Mouse (Mus musculus): ENCODE results near the gene Gm17349.

Gene Gm17349

DNA sequence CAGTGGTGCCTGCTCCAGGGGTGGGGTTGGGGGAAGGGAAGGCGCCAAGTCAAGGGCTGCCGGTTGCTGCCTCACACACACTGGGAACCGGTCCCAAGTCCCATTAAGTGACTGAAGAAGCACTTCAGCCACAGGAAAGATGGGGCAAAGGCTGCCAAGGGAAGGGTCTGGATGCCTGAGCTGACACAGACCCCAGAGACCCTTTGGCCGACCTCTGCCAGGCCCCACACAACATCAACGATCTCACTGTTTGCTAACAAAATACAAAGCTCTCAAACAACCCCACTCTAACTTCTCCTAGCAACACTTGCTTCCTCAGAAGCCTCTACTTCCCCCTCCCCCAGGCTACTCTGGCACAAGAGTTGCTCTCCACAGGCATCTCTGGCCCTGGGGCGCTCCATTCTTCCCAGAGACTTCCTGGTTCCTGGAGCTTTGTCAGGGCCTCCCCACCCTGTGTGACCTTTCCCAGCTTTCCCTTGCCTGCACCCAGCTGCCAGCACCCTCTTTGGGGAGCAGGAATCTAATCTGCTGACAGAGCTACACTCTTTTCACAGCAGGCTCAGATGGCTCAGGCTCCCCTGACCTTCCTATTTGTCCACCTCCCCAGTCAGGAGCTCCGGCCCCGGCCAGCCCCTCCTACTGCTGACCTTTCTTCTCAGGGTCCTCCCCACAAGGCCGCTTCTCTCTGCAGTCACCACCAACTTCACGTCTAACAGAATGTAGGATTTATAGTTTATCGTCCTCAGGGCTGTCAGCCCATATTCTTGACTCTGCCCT, 18.4 kb upstream of the Gm17349 start:
- CTCF ChIA-PET, result interaction anchor here (0.5 to 5.4 kb wide), 77 partner anchors 7 to 960 kb away, joined by 3 to 131 read pairs (median 6); partner anchors contain the start of genes Gm17349 (in 4 of the 4), Gpd1 (in 2 of the 4), Asic1 (in 1 of the 4) and Lima1 (in 1 of the 4)
- POLR2A ChIA-PET, result interaction anchor here (0.5 to 8.3 kb wide), 70 partner anchors 9 to 809 kb away, joined by 3 to 118 read pairs (median 4); partner anchors contain the start of genes Gm17349 (in 3 of the 4), Lima1 (in 2 of the 4), Smarcd1 (in 2 of the 4) and Asic1 (in 1 of the 4)

DNA sequence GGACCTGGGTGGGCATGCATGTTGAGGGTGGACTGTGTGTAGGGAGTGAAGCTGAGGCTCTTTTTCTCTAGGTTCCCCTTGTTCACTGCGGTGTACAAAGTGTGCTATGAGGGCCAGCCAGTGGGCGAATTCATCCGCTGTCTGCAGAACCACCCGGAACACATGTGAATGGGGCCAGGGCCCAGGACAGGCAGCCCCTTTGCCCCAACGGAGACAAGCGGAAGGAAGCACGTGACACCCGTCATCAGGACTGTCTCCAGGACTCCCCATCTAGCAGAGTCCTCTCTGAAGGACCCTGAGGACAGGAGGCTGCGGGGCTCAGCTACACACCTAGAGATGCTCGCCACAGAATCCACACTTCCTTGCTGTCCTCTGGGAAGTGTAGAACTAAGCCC, 17.8 kb upstream of the Gm17349 start:
- CTCF ChIA-PET, result interaction anchor here (0.5 to 5.4 kb wide), 24 partner anchors 7 to 890 kb away, joined by 3 to 131 read pairs (median 18); partner anchors contain the start of genes Gm17349 (in 3 of the 4), Gpd1 (in 1 of the 4) and Smarcd1 (in 1 of the 4)
- POLR2A ChIA-PET, result interaction anchor here (0.5 to 8.3 kb wide), 23 partner anchors 9 to 1512 kb away, joined by 3 to 118 read pairs (median 8); partner anchors contain the start of genes Gm17349 (in 2 of the 4), Smarcd1 (in 2 of the 4), Asic1 (in 1 of the 4) and Gpd1 (in 1 of the 4)

DNA sequence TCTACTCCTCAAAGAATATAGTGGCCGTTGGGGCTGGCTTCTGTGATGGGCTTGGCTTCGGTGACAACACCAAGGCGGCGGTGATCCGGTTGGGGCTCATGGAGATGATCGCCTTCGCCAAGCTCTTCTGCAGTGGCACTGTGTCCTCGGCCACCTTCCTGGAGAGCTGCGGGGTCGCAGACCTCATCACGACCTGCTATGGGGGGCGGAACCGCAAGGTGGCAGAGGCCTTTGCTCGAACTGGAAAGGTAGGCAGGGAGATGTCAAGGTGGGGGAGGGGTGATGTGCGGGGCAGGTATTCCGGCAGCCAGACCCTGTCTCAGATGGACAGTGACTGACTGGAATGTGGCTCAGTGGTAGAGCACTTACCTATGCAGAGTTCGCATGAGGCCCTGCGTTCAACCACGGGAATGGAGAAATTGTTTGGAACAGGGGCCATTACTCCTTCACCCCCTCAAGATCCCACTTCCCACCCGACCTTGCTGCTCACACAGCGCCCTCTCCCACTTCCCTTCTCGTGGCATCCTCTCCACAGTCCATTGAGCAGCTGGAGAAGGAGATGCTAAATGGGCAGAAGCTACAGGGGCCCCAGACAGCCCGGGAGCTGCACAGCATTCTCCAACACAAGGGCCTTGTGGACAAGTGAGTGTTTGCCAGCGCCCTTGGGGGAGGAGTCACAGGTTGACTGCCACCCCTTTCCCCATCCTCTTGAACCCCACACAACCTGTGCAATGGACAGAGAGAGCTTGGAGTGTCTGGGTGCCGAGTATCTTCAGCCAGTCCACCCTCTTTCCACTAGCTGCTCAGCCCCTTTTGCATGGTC, 16.8 kb upstream of the Gm17349 start:
- POLR2A ChIA-PET, result interaction anchor here in 3 of 4 experiments (0.6 to 8.3 kb wide), 9 partner anchors 8 to 1513 kb away, joined by 3 to 118 read pairs (median 29); partner anchors contain the start of genes Gm17349 (in 2 of the 3), Smarcd1 (in 2 of the 3), Gpd1 (in 1 of the 3) and Racgap1 (in 1 of the 3)
- CTCF ChIA-PET, result interaction anchor here in 3 of 4 experiments (1.0 to 5.4 kb wide), 7 partner anchors 8 to 185 kb away, joined by 3 to 131 read pairs (median 34); partner anchors contain the start of genes Gm17349 (in 1 of the 3) and Gpd1 (in 1 of the 3)

DNA sequence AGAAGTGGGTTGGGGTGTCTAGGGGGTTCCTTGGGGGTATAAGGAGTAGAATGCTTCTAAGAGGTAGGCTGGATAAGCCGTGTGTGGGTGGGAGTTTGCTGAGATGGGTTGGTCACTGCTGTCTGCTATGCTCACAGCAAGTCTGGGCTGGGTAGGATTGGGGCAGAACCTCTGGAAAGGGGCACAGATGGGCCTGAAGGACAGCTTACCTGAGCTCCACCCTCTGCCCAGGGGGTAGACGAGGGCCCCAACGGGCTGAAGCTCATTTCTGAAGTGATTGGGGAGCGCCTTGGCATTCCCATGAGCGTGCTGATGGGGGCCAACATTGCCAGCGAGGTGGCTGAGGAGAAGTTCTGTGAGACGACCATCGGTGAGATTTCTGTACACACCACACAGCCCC, 14.6 kb upstream of the Gm17349 start:
- POLR2A ChIA-PET, result interaction anchor here in 2 of 4 experiments (0.6 to 10.6 kb wide), 12 partner anchors 8 to 427 kb away, joined by 3 to 118 read pairs (median 4); partner anchors contain the start of genes Gm17349 (in 2 of the 2) and Smarcd1 (in 2 of the 2)
- CTCF ChIA-PET, result interaction anchor here (0.6 to 3.1 kb wide), 6 partner anchors 15 to 751 kb away, joined by 3 to 12 read pairs (median 4); partner anchors contain the start of gene Gm17349 (in 1 of the 4)

DNA sequence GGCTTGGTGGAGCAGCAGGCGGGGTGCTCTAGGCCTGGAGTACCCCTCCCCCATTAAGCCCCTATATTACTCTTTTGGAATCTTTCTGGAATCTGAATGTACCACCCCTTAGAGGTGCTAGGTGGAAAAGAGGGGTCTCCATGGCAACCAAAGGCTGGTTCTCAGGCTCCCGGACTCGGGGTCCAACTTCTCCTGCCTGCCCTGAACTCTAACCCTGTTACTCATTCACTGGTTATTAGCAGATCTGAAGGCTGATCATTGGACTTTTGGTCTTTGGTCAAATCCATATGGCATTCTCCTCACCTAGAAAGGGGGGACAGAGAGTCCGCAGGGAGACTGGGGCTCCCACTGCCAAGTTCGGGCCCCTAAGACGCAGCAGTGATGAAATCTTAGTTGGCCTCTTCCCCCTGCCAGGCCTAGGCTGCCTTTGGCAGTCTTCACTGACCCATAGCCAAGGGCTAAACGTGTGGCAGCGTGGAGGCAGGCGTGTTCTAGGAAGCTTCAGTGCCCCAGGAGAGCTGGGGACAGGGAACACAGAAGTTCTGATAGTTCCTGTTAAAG, 13.3 kb upstream of the Gm17349 start:
- POLR2A ChIA-PET, result interaction anchor here in 2 of 4 experiments (0.5 to 10.6 kb wide), 6 partner anchors 8 to 303 kb away, joined by 3 to 118 read pairs (median 6); partner anchors contain the start of genes Gm17349 (in 2 of the 2) and Smarcd1 (in 2 of the 2)
- CTCF ChIA-PET, result interaction anchor here in 3 of 4 experiments (0.6 to 3.1 kb wide), 5 partner anchors 12 to 40 kb away, joined by 3 to 12 read pairs (median 3); partner anchors contain the start of gene Gm17349 (in 1 of the 3)

DNA sequence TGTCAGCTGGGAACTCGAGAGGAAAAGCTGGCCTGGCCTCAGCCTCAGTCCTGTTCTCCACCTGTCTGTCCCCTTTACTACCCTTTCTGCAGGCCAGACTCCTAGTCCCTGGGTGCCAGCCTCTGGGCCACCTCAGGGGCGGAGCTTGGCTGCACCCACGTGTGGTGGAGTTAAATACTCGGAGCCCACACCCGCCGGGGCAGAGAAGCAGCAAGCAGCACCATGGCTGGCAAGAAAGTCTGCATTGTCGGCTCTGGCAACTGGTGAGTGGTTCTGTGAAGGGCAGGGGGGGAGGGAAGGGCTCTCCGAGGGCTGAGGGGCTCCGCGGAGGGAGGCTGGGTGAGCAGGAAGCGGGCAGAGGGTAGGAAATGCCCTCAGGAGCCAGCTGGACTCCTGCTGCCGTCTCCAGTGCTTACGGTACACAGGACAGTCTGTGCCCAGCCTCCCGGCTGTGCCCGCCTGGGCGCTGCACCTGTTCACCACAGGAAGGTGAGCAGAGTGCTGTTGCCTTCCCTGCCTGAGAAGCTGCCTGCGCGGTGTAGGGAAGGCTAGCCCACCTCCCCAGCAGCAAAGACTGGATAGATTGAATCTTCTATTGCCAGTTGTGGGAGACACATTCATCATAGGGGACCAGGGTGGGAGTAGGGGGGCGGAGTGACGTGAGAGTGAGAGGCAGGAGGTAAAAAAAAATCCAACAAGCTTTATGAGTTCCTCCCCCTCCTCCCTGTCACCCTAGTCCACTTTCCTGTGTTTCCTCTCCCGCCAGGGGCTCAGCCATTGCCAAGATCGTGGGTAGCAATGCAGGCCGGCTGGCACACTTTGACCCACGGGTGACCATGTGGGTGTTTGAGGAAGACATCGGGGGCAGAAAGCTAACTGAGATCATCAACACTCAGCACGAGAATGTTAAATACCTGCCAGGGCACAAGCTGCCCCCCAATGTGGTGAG, 12.4 kb upstream of the Gm17349 start, which contains the start of gene Gpd1:
TSS of gene Gpd1 (plus strand) at position 130 of the 949 bp plus-strand sequence.
- ChIA-PET CTCF (interaction anchor here (0.5 to 8.0 kb wide), 14 partner anchors 7 to 966 kb away, joined by 3 to 131 read pairs (median 3); partner anchors contain the start of genes Cox14 (in 2 of the 4) and Gm17349 (in 2 of the 4)), POLR2A (interaction anchor here (0.5 to 10.6 kb wide), 11 partner anchors 7 to 302 kb away, joined by 3 to 90 read pairs (median 5); partner anchors contain the start of genes Gm17349 (in 2 of the 4), Cox14 (in 1 of the 4) and Smarcd1 (in 1 of the 4))

DNA sequence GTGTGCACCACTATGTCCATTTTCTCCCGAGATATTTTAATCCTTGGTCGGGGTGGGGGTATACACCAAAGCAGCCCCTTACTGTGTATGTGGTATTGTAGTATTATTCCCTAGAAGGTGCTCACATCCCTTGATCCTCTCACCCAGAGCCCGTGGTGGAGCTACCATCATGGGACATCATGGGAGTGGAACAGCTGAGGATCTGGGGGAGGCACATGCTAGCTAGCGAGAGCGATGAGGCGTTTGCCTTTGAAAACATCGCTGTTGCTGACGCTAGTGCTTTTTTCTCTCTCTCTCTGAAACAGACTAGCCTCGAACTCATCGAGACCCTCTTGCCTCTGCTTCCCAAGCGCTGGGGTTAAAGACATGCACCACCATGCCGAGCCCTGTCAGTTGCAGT, 11.5 kb upstream of the Gm17349 start:
- POLR2A ChIA-PET, result interaction anchor here (0.6 to 10.6 kb wide), 8 partner anchors 7 to 187 kb away, joined by 3 to 95 read pairs (median 27); partner anchors contain the start of genes Cox14 (in 2 of the 4), Gm17349 (in 2 of the 4) and Smarcd1 (in 1 of the 4)
- CTCF ChIA-PET, result interaction anchor here in 3 of 4 experiments (0.7 to 8.0 kb wide), 9 partner anchors 7 to 121 kb away, joined by 3 to 131 read pairs (median 5); partner anchors contain the start of genes Cox14 (in 2 of the 3) and Gm17349 (in 2 of the 3)

DNA sequence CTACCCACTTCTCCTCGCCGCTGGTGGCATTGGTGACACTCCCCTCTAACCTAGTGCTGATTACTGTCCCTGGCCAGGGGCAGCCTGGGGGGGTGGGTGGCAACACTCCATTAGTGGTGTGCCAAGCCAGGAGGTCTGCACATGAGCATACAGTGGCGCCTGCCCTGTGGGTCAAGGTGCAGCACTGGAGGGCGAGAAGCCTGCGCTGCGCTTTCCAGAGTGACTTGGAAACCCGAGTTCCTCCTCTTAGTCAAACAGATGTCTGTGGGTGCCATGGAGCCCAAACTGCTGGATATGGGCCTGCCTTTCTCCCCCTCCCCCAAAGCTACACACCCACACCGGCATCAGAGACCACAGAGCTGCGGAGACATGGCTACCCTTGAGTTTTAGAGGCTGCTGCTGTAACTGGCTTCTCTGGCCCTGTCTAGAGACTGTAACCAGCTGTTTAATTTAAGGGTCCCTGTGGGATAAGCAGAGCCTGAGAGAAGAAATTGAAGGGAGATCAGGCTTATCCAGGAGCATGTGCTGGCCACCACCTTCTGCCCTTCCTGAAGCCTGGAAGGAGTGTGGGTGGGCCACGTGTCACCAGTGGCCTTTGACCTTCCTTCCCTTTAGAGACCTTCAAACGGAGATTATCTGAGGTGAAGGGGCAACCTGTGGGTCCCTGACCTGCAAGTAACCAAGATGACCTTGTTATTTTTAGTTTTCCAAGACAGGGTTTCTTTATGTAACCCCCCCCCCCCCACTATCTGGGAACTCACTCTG, 10.9 kb upstream of the Gm17349 start:
- POLR2A ChIA-PET, result interaction anchor here in 3 of 4 experiments (1.0 to 10.6 kb wide), 8 partner anchors 7 to 62 kb away, joined by 3 to 95 read pairs (median 28); partner anchors contain the start of genes Gm17349 (in 3 of the 3), Cox14 (in 2 of the 3) and Smarcd1 (in 1 of the 3)

DNA sequence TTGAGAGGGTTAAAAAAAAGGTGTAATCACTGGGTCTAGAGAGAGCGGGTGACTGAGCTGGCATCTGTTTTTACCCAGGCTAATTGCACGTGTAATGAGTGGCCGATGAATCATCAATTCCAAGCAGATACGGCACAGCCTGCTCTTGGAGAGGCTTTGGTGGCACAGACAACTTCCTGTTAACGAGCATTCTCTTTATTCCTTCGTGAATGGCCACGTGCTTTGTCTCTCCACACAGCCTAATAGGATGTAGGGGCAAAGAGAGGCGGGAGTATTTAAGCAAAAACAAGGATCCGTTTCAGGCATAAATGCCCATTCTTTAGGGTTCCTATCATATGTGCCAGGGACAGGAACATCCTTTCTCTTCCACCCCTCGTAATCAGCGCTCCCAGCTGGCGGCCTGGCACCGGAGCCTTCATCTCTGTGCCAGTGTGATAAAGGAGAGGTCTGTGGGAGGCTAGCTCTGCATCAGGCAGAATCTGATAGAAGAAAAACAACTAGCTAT, 10.1 kb upstream of the Gm17349 start:
- POLR2A ChIA-PET, result interaction anchor here in 3 of 4 experiments (0.9 to 10.6 kb wide), 10 partner anchors 8 to 175 kb away, joined by 3 to 95 read pairs (median 6); partner anchors contain the start of genes Gm17349 (in 3 of the 3), Cox14 (in 2 of the 3) and Smarcd1 (in 1 of the 3)
- CTCF ChIA-PET, result interaction anchor here (0.5 to 8.0 kb wide), 35 partner anchors 9 to 323 kb away, joined by 3 to 131 read pairs (median 4); partner anchors contain the start of genes Cox14 (in 3 of the 4), Gm17349 (in 2 of the 4) and Dip2b (in 1 of the 4)

More for the DNA sequence above, 10.9 kb upstream of the Gm17349 start:
- CTCF ChIA-PET, result interaction anchor here (0.6 to 8.0 kb wide), 20 partner anchors 8 to 322 kb away, joined by 3 to 131 read pairs (median 6); partner anchors contain the start of genes Cox14 (in 3 of the 4), Gm17349 (in 2 of the 4) and Dip2b (in 1 of the 4)

DNA sequence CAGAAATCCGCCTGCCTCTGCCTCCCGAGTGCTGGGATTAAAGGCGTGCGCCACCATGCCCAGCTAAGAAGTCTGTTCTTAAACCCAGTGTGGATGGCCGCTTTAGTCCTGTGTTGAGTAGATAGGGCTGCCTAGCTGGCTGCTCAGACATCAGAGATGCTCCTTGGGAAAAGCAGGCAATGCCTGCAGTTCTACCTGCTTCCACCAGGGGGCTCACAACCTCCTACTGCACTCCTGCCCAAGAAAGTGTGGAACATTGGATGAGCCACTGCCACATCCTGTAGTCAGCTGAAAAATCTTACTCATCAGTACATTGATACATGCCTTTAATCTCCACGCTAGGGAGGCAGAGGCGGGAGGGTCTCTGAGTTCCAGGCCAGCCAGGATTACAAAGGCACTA, 9.6 kb upstream of the Gm17349 start:
- ChIA-PET CTCF (interaction anchor here (0.5 to 8.0 kb wide), 43 partner anchors 9 to 968 kb away, joined by 3 to 131 read pairs (median 4); partner anchors contain the start of genes Cox14 (in 4 of the 4) and Gm17349 (in 2 of the 4)), POLR2A (interaction anchor here (0.5 to 10.6 kb wide), 16 partner anchors 8 to 705 kb away, joined by 3 to 95 read pairs (median 3); partner anchors contain the start of genes Gm17349 (in 4 of the 4), Cox14 (in 3 of the 4) and Smarcd1 (in 1 of the 4))

DNA sequence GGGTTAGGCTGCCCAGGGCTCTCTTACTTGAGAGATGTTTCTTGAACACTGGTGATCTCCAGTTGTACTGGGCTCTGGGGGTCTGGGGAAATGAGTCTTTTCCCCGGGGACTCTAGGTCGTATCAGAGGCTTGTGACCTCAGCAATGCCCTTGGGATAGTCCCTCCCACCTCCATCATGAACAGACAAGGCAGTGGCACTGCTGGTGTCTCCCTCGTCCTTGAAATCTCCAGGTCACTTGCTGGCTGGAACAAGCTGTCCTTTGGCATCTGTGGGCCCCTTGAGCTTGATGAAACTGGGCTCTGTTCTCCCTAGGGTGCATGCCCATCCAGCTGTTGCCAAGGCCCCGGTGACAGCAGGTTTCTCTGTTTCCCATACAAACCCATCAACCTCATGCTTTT, 8.9 kb upstream of the Gm17349 start:
- CTCF ChIA-PET, result interaction anchor here (0.5 to 8.0 kb wide), 39 partner anchors 9 to 661 kb away, joined by 3 to 131 read pairs (median 4); partner anchors contain the start of genes Cox14 (in 4 of the 4) and Gm17349 (in 2 of the 4)
- POLR2A ChIA-PET, result interaction anchor here (0.5 to 10.6 kb wide), 15 partner anchors 8 to 705 kb away, joined by 3 to 95 read pairs (median 3); partner anchors contain the start of genes Gm17349 (in 4 of the 4), Cox14 (in 3 of the 4) and Smarcd1 (in 1 of the 4)

DNA sequence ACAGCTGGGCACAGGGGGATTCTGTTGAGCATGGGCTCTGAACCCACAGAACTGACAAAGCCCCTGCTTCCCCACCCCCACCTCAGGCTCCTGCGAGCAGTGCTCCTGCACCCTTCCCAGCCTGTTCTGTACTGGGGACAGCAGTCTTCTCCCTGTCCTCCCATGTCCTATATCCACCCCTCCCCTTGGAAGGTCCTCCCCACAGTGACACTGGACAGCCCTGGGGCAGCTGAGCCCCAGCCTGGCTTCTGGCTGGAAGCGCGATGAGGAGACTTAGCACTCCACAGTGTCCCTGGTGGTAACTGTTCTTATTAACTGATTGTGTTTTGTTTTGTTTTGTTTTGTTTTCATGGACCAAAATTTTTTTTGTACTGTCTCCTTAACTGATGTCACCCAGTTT, 8.3 kb upstream of the Gm17349 start:
- ChIA-PET CTCF (interaction anchor here in 3 of 4 experiments (0.5 to 8.0 kb wide), 9 partner anchors 9 to 117 kb away, joined by 3 to 131 read pairs (median 12); partner anchors contain the start of genes Cox14 (in 3 of the 3) and Gm17349 (in 1 of the 3)), POLR2A (interaction anchor here in 2 of 4 experiments (1.2 to 10.6 kb wide), 4 partner anchors 9 to 58 kb away, joined by 6 to 95 read pairs (median 84); partner anchors contain the start of genes Cox14 (in 2 of the 2), Gm17349 (in 1 of the 2) and Smarcd1 (in 1 of the 2))
